Mouse (Mus musculus) T-helper 2 cell (primary cell): ENCODE measurements around the gene Ghrl.
"Not testable (repeated sequence)": the region's sequence is repeated elsewhere in the genome, so short reads cannot be mapped to it uniquely, and the experiment has no call there.

Experiments used
- in situ Hi-C: fragments of 300-600 bp; cut with MboI, MseI; formaldehyde crosslinking; loops from one replicate; pipeline ENCODE4 v1.15.1; 2025; ENCODE audit warnings: high pct_unique_total_duplicates

Ghrl gene

DNA sequence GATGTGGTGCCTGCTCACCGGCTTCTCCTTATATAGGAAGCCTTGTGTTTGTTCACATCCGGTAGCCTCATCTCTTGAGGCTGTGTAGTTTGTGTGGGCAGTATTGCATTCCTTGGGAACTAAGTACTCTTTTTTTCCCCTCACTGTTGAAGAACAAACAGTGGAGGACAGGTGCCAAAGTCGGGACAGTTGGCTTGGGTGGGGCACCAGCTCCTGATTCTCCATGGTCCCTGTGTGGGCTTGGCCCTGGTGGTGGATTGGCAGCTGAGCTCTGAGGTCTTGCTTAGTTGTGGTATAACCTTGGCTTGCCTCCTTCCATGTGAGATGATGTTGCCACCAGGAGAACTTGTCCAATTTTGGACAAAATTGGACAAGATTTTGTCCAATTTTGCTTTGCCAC lies at the start of gene Ghrl:
Ghrl (minus strand) TSS at position 3 of the 400 bp plus-strand sequence.
- in situ Hi-C loops, result no loop called here

- in situ Hi-C loops, result no loop called here
Observed at GRCm38 (mm10) chr6:113768804-113769203, 49.1 kb upstream of the Ghrl start.

- in situ Hi-C loops, result loop anchor here (5.0 kb wide), 1 partner anchor 311 kb away; no protein-coding TSS in a partner anchor
Observed at GRCm38 (mm10) chr6:113761644-113762043, 42.0 kb upstream of the Ghrl start.

GRCm38 (mm10) chr6:113749119-113749685 lies 29.5 kb upstream of the Ghrl start:
- in situ Hi-C loops, result loop anchor here (25.0 kb wide), 1 partner anchor 1062 kb away; the partner anchor contains the start of gene Rad18

GRCm38 (mm10) chr6:113748351-113748750 lies 28.7 kb upstream of the Ghrl start:
- in situ Hi-C loops, result loop anchor here (25.0 kb wide), 1 partner anchor 1061 kb away; the partner anchor contains the start of gene Rad18

DNA sequence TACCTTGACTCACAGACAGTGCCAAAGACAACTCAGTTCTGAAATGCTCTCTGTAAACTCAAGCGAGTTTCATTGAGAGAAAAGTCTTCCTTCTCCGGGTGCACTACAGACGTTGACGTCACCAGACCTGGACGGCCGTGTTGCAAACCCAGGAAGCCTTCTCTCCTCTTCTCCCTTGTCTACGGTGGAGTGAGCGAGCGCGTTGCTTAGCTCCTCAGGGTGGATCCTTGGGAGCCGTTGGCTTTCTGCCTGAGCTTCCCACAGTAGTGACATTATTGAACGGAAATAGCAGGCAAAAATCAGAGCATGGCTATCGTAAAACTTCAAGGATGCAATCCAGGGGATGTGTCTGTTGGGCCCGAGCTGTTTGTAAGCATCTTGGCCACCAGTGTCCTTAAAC lies 27.6 kb upstream of the Ghrl start:
- in situ Hi-C loops, result loop anchor here (25.0 kb wide), 1 partner anchor 1060 kb away; the partner anchor contains the start of gene Rad18

DNA sequence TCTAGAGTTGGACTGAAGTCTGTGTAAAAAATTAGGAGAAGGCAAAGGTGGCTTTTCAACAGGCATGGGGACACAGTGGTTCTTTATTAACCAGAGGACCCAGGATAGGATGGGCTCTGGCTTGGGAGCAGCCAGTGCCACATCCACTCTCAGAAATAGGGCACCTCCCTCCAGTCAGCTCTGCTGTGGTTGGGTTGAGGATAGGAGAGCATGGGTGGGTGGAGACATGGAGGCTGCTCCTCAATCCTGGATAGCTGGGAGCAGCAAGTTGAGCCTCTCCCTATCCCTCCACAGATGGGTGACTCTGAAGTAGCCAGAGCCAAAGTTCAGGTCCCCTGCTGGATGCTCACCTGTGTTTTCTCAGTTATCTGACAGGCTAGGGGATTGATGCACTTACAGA lies 25.4 kb upstream of the Ghrl start:
- in situ Hi-C loops, result loop anchor here (25.0 kb wide), 1 partner anchor 1058 kb away; the partner anchor contains the start of gene Rad18

DNA sequence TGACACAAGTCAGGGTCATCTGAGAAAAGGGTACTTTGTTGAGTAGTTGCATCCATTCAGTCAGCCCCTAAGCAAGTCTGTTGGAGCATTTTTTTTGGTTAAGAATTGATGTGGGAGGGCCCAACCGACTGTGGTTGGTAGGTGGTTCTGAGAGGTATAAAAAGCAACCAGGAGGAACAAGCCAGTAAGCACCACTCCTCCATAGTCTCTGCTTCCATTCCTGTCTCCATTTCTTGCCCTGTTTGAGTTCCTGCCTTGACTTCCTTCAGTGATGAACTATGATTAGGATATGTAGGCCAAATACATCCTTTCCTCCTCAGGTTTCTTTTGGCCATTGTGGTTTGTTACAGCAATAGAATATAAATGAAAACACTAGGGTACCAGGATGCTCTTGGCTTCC lies 23.4 kb upstream of the Ghrl start:
- in situ Hi-C loops, result loop anchor here (25.0 kb wide), 1 partner anchor 1056 kb away; the partner anchor contains the start of gene Rad18

DNA sequence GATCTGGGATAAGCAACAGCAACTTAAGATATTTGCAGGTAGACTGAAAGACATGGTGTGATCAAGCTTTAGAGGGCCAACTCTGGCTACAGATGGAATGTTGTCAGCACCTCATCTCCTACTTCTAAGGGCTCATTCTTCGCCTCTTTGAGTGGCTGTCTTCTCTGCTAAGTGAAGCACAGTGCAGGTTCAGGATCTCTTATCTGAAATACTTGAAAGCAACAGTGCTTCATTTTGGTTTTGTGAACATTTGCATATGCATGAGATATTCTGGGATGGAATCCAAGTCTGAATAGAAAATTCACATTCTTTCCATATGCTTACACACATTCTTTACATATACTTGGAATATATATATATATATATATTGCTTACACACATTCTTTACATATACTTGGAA lies 22.6 kb upstream of the Ghrl start:
- in situ Hi-C loops, result loop anchor here (25.0 kb wide), 1 partner anchor 1055 kb away; the partner anchor contains the start of gene Rad18

DNA sequence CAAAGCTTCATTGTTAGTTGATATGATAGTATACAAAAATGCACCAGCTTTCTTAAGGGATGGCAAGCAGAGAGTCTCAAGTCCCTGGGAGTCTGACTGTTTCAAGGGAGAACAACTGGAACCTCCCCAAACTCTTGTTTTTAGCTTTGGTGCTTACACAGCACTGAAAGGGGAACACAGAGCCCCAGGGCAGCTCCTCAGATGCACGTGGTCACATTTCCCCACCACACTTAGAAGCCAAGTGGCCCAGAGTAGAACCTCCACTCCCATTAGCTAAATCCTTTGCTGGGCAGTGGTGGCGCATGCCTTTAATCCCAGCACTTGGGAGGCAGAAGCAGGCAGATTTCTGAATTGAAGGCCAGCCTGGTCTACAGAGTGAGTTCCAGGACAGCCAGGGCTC lies 21.7 kb upstream of the Ghrl start:
- in situ Hi-C loops, result loop anchor here (25.0 kb wide), 1 partner anchor 1054 kb away; the partner anchor contains the start of gene Rad18

GRCm38 (mm10) chr6:113740236-113741217 lies 20.8 kb upstream of the Ghrl start, which contains the start of gene Sec13:
Gene Sec13 (minus strand): TSS chr6:113740743.
- in situ Hi-C loops, result loop anchor here (25.0 kb wide), 1 partner anchor 1053 kb away; the partner anchor contains the start of gene Rad18

DNA sequence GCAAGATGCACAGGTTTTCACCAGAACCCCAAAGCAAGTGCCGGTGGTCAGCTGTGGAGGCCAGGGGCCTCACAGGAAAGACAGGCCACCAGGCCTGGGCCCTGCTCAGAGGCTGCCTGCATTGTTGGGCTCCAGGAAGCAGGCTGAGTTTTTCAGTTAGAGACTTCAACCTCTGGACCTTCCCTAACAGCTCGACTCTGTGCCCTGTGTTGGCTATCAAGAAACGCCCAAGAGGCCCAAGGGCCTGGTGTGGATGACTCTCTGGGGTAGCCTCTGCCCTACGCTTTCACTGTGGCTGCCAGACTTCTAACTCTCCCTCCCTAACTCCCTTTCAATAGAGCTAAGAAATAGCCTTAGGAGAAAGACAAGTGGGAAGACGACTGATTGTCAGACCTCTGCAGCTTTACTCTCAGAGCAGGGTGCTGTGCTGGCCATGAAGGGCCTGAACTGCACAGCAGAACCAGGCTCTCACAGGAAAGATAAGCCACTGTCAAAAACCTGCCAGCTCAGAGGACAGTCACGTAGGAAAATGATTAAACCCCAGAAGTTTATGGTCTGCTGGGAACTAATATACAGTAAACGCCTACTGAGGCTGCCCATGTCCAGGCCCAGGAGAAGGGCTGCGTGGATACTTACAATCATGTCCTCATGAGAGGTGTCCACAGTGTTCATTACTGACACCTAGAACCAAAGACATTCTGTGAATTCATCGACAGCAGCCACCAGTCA lies 17.8 kb upstream of the Ghrl start:
- in situ Hi-C loops, result loop anchor here (25.0 kb wide), 1 partner anchor 1050 kb away; the partner anchor contains the start of gene Rad18

DNA sequence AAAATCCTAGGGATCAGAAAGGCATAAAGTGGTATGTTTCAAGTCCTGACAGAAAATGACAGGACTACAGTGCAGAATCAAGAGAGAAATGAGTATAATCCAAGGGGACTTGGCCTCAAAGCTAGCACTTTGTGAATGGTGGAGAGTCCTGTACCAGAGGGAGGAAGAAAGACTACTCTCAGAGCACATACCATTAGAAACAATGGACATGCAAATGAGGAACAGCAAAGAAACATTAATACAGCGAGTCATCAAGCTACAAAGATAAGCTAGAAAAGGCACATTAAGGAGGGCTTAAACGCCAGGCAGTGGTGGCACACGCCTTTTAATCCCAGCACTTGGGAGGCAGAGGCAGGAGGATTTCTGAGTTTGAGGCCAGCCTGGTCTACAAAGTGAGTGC lies 11.6 kb upstream of the Ghrl start:
- in situ Hi-C loops, result loop anchor here (25.0 kb wide), 1 partner anchor 1044 kb away; the partner anchor contains the start of gene Rad18

DNA sequence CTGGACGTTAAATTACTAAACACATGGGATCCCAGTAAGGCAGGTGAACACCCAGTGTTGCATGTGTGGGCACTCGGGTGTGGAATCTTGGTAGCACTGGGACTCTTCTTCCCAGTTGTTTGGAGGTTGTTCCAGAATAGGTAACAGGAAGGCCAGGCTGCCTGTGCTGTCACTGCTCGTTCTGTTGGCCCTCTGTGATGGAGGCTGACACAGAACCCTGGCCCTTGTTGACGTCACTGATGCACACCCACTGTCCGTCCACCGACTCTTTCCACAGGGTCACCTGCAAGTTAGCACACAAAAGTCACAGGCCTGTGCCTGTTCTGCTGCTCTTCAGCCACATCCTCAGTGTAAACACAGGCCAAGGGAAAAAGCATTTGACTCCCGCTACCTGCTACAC lies 8.5 kb upstream of the Ghrl start:
- in situ Hi-C loops, result loop anchor here (25.0 kb wide), 1 partner anchor 1041 kb away; the partner anchor contains the start of gene Rad18

- in situ Hi-C loops, result no loop called here
Observed at GRCm38 (mm10) chr6:113721061-113721460, 1.4 kb upstream of the Ghrl start.

- in situ Hi-C loops, result no loop called here
Observed at GRCm38 (mm10) chr6:113717541-113717940, 2.1 kb downstream of the Ghrl start.

DNA sequence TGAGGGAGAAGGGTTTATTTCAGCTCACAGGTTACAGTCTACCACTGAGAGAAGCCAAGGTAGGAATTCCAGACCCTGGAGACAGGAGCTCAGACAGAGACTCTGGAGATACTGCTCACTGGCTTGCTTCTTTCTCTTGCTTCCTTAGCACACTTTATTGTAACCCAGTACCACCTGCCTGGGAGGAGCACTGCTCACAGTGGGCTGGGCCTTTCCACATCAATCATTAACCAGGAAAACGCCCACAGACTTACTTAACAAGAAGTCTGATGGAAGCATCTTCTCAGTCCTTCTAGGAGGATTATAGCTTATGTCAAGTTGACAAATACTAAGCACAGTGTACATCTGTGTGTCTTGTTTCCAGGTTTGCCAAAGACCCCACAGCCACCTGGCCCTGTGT lies 4.9 kb downstream of the Ghrl start:
- in situ Hi-C loops, result no loop called here

DNA sequence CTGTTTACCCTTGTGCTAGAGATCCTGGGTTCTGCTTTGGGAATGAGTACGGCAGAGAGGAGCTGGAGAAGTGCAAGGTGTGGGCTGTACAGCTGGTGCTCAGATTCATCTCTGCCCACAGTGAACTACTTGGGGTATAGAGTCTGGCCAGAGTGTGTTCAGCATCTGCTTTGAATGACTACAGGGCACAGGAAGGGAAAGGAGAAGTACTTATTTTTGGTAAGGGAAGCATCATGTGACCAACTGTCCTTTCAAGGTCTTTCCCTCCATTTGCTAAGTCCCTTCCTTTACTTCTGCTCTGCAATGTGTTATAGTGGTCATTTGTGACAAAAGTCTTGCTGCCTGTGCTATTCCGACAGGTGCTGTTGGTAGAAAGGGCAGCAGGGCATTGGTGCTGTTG lies 5.4 kb downstream of the Ghrl start:
- in situ Hi-C loops, result no loop called here

- in situ Hi-C loops, result not testable (repeated sequence)
Observed at GRCm38 (mm10) chr6:113713389-113713788, 6.3 kb downstream of the Ghrl start.

DNA sequence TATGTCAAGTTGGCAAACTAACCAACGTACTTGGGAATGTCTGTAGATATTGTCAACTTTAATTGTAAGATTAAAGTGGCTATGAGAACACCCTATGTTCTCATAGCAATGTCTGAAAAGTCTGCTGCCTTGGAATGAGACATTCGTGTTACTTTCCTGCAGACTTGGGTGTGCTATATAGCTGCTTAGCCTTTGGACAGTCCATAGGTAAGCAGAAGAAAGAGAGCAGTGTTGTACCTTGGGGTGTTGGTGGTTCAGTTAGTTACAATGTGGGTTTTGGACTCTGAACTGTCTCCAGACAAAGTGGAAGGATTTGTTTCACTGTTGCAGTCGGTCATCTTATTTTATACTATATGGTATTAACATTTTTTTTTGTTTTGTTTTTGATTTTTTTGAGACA lies 7.0 kb downstream of the Ghrl start:
- in situ Hi-C loops, result no loop called here
